8 mouse cellular contexts compared by ENCODE assay signal in the genomic region with DNA sequence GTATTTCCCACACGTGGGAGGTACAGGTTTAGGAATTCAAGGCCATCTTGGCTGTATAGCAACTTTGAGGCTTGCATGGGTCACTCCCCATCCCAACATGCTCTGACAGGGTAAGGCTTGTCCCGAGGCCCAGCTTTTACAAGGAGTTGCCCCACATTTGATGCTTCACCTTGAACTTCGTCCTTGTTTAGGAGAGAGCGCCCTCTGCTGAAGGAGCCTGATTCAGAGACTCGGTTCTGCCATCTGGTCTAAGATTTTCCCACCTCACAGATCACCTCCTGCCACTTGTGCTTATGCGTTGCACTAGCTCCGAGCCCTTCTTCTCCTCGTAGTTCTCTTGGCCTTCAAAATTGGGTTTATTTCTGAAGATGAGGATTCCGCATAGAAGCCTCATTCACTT.
DNase-seq lines count a peak whose midpoint lies in the region; ATAC-seq and TF ChIP-seq lines count a peak whose summit lies in the region.

No protein-coding gene starts in this region.

- WGBS in hindbrain, postnatal 0 days = 67% methylated on average over 9 of the region's 9 CpGs

- H3K4me1 ChIP-seq in hindbrain, postnatal 0 days (ENCODE audit: insufficient read depth, low read length) = peaks cover 3% of the 10 kb centered on the region

- no peaks in the 10 kb centered on the region for H3K27me3 ChIP-seq in hindbrain, postnatal 0 days (ENCODE audit: insufficient read depth, low read length)

- intact Hi-C loops in gastrocnemius, postnatal 14 days (cut with DNase I; ENCODE audit: low total_unique reads) = no loop called here

- H3K27ac ChIP-seq in hindbrain, postnatal 0 days = no peak overlapping the region

- H3K9ac ChIP-seq in hindbrain, postnatal 0 days (replicated peaks; ENCODE audit: low read length) = no peak overlapping the region

- H3K36me3 ChIP-seq in hindbrain, postnatal 0 days (ENCODE audit: insufficient read depth, low read length) = no peaks in the 10 kb centered on the region

- H3K9me3 ChIP-seq in hindbrain, postnatal 0 days (ENCODE audit: low read length) = no peaks in the 10 kb centered on the region

- no peak overlapping the region for H3K4me2 ChIP-seq in hindbrain, postnatal 0 days (ENCODE audit: low read depth, low read length)

- no peak overlapping the region for H3K4me3 ChIP-seq in hindbrain, postnatal 0 days (ENCODE audit: low read length)

- DNase-seq in gastrocnemius, postnatal 14 days = peak; percentile 32
- no peak for DNase-seq in gastrocnemius, postnatal 25 days
- peak; percentile 10 to 57 for DNase-seq in spleen, adult 18-20 months
- no peak for DNase-seq in spleen, adult 12 weeks (ENCODE audit: low spot score)
- peak; percentile 78 to 85 for DNase-seq in cerebellum, postnatal 14 days
- DNase-seq in hindbrain, postnatal 0 days (ENCODE audit: low spot score) = peak; percentile 57
- DNase-seq in retina, postnatal 1 day = peak; percentile 30
- no peak for DNase-seq in T-cell, adult 2 months (ENCODE audit: low spot score)

- peak; percentile 32; the same call in 1 of the 2 replicates for ATAC-seq in hindbrain, postnatal 0 days

- TF ChIP-seq CTCF in hindbrain, postnatal 0 days (IDR thresholded peaks at IDR 0.05; ENCODE audit: low read depth) = peak; percentile 69

Comparison
In these comparisons a context has a peak if more than half of its experiments do, and no peak if none do; other contexts are left out.
1. DNase-seq: peak in gastrocnemius, postnatal 14 days (single experiment), spleen, adult 18-20 months (2 of 2), cerebellum, postnatal 14 days (2 of 2), hindbrain, postnatal 0 days (single experiment) and retina, postnatal 1 day (single experiment); none in gastrocnemius, postnatal 25 days (single experiment), spleen, adult 12 weeks (single experiment) and T-cell, adult 2 months (single experiment).